Mouse (Mus musculus): ENCODE results near the gene Btbd35f10.
"Not testable (repeated sequence)": the region's sequence is repeated elsewhere in the genome, so short reads cannot be mapped to it uniquely, and the experiment has no call there.

Gene Btbd35f10

DNA sequence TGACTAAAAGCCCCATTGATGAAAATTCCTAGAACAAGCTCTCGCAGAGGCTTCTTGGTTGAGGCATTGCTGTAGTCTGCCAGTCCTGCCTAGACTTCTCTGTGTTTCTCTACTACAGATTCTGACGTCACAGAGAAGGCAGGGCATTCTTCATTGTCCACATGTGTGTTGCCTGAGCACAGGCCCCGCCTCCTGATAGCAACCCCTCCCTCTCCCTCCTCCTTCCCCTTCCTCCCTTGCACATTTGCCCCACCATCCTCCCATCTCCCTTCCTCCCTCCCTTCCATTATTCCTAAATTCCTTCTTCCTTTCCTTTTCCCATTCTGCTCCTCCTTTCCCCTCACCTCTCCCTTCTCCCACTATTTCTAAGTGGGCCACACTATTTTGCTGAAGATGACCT, at the start of gene Btbd35f10:
TSS of gene Btbd35f10 (minus strand) at position 101 of the 400 bp plus-strand sequence.
- not testable (repeated sequence) for DNase-seq (ENCODE audit: low read depth, low spot score)
